ENCODE assay signal across 8 mouse cellular contexts in genomic region chr1:74294733-74295455, GRCm38 (mm10). TPM values are rescaled to one million over a fixed set of nuclear protein-coding genes. Genes with fewer than 3 reads are reported as not detected.
DNase-seq lines count a peak whose midpoint lies in the region; ATAC-seq and TF ChIP-seq lines count a peak whose summit lies in the region.

No protein-coding gene starts in this region.

- no peak overlapping the region; the same call in 1 of the 2 replicates for H3K9ac ChIP-seq in neural tube, embryonic 11.5 days (ENCODE audit: low read length)
- peak overlapping the region; percentile 44; the same call in 1 of the 2 replicates for H3K9ac ChIP-seq in limb, embryonic 14.5 days (ENCODE audit: low read depth, low read length, severe bottlenecking)

- no peaks in the 10 kb centered on the region for H3K9me3 ChIP-seq in neural tube, embryonic 11.5 days (ENCODE audit: control insufficient read depth, low read length)
- no peaks in the 10 kb centered on the region for H3K9me3 ChIP-seq in limb, embryonic 14.5 days (ENCODE audit: control insufficient read depth, low read length)

- no peaks in the 10 kb centered on the region for H3K27me3 ChIP-seq in neural tube, embryonic 11.5 days (ENCODE audit: control insufficient read depth, insufficient read depth, low read length)
- no peaks in the 10 kb centered on the region for H3K27me3 ChIP-seq in limb, embryonic 14.5 days (ENCODE audit: control insufficient read depth, insufficient read depth, low read length)

- peaks cover 9% of the 10 kb centered on the region for H3K4me1 ChIP-seq in neural tube, embryonic 11.5 days (ENCODE audit: control insufficient read depth, insufficient read depth, low read length)
- H3K4me1 ChIP-seq in limb, embryonic 14.5 days (ENCODE audit: control insufficient read depth, insufficient read depth, low read length), result peaks cover 29% of the 10 kb centered on the region

- no peaks in the 10 kb centered on the region for H3K36me3 ChIP-seq in neural tube, embryonic 11.5 days (ENCODE audit: control insufficient read depth, insufficient read depth, low read length)
- H3K36me3 ChIP-seq in limb, embryonic 14.5 days (ENCODE audit: control insufficient read depth, insufficient read depth, low read length), result peaks cover 40% of the 10 kb centered on the region

- 86% methylated on average over 6 of the region's 6 CpGs for WGBS in neural tube, embryonic 11.5 days
- WGBS in limb, embryonic 14.5 days, result 90% methylated on average over 6 of the region's 6 CpGs

- DNase-seq in cerebellum, adult 11-12 months, result peak; percentile 71
- DNase-seq in cerebellum, adult 9-10 months, result no peak
- DNase-seq in neural tube, embryonic 11.5 days (ENCODE audit: low spot score), result no peak
- no peak for DNase-seq in neural tube, embryonic 10.5 days (ENCODE audit: extremely low spot score, low spot score)
- DNase-seq in limb, embryonic 14.5 days (ENCODE audit: low spot score), result no peak
- DNase-seq in right cerebral cortex, adult 18-20 months, result no peak
- no peak for DNase-seq in layer of hippocampus, postnatal 36 days
- no peak for DNase-seq in gastrocnemius, postnatal 10 days

- H3K4me2 ChIP-seq in neural tube, embryonic 11.5 days (ENCODE audit: low read depth), result no peak overlapping the region
- no peak overlapping the region for H3K4me2 ChIP-seq in limb, embryonic 14.5 days (replicated peaks; ENCODE audit: low read depth, low read length, severe bottlenecking)

- H3K4me3 ChIP-seq in neural tube, embryonic 11.5 days (ENCODE audit: low read depth, low read length), result no peak overlapping the region
- no peak overlapping the region for H3K4me3 ChIP-seq in limb, embryonic 14.5 days (replicated peaks; ENCODE audit: low read length)

- peak overlapping the region; percentile 67 for H3K27ac ChIP-seq in neural tube, embryonic 11.5 days (ENCODE audit: low read depth, low read length)
- H3K27ac ChIP-seq in limb, embryonic 14.5 days (replicated peaks; ENCODE audit: low read depth, low read length), result peak overlapping the region; percentile 90

- no peak for TF ChIP-seq POLR2A in limb, embryonic 14.5 days (IDR thresholded peaks at IDR 0.05; ENCODE audit: borderline replicate concordance, extremely low read depth, insufficient read depth, insufficient read length)

- no peak for ATAC-seq in neural tube, embryonic 11.5 days (ENCODE audit: insufficient read depth, low FRiP score, low TSS enrichment)
- ATAC-seq in limb, embryonic 14.5 days (ENCODE audit: low FRiP score, low read depth), result no peak

RNA-seq across cellular contexts. Expression of gene Pnkd, which starts 10.2 kb away (rescaled TPM):
- polyA plus RNA-seq in neural tube, embryonic 11.5 days (2014; fragmentation: Nextera tagmentation; extraction: Ambion mirVana), result 104 and 107 TPM in 2 replicates
- 63.9 and 70.7 TPM in 2 replicates for polyA plus RNA-seq in limb, embryonic 14.5 days (2012; rRNA removed)
- polyA plus RNA-seq in limb, embryonic 14.5 days (2014; fragmentation: Nextera tagmentation; extraction: Ambion mirVana), result 124 and 129 TPM in 2 replicates
- total RNA-seq in layer of hippocampus, postnatal 36 days (2021), result 100 to 1,000 TPM; 168 to 188 TPM
- 10 to 100 TPM; 69.7 to 70.5 TPM for total RNA-seq in gastrocnemius, postnatal 10 days (2021)

RNA-seq across cellular contexts. Expression of gene Aamp, which starts 10.4 kb away (rescaled TPM):
- 195 and 215 TPM in 2 replicates for polyA plus RNA-seq in neural tube, embryonic 11.5 days (2014; fragmentation: Nextera tagmentation; extraction: Ambion mirVana)
- 174 and 181 TPM in 2 replicates for polyA plus RNA-seq in limb, embryonic 14.5 days (2012; rRNA removed)
- polyA plus RNA-seq in limb, embryonic 14.5 days (2014; fragmentation: Nextera tagmentation; extraction: Ambion mirVana), result 228 and 238 TPM in 2 replicates
- 100 to 1,000 TPM; 148 to 159 TPM for total RNA-seq in layer of hippocampus, postnatal 36 days (2021)
- total RNA-seq in gastrocnemius, postnatal 10 days (2021), result 10 to 100 TPM; 90.7 to 94.4 TPM

RNA-seq across cellular contexts. Expression of gene Tmbim1, which starts 10.5 kb away (rescaled TPM):
- 8.3 and 8.5 TPM in 2 replicates for polyA plus RNA-seq in neural tube, embryonic 11.5 days (2014; fragmentation: Nextera tagmentation; extraction: Ambion mirVana)
- polyA plus RNA-seq in limb, embryonic 14.5 days (2012; rRNA removed), result 48.0 and 102 TPM in 2 replicates
- 37.7 and 41.7 TPM in 2 replicates for polyA plus RNA-seq in limb, embryonic 14.5 days (2014; fragmentation: Nextera tagmentation; extraction: Ambion mirVana)
- total RNA-seq in layer of hippocampus, postnatal 36 days (2021), result 10 to 100 TPM; 25.1 to 25.4 TPM
- 10 to 100 TPM; 43.5 to 50.3 TPM for total RNA-seq in gastrocnemius, postnatal 10 days (2021)

RNA-seq across cellular contexts. Expression of gene Gpbar1, which starts 16.5 kb away (rescaled TPM):
- polyA plus RNA-seq in neural tube, embryonic 11.5 days (2014; fragmentation: Nextera tagmentation; extraction: Ambion mirVana), result 0.21 and 0.38 TPM in 2 replicates
- not detected in 2 replicates for polyA plus RNA-seq in limb, embryonic 14.5 days (2012; rRNA removed)
- polyA plus RNA-seq in limb, embryonic 14.5 days (2014; fragmentation: Nextera tagmentation; extraction: Ambion mirVana), result 0.25 and 0.34 TPM in 2 replicates
- total RNA-seq in layer of hippocampus, postnatal 36 days (2021), result not detected
- total RNA-seq in gastrocnemius, postnatal 10 days (2021), result under 1 TPM in 1 of 2 experiments, not detected in 1; 0.25 TPM

RNA-seq across cellular contexts. Expression of gene Arpc2, which starts 59.0 kb away (rescaled TPM):
- 308 and 318 TPM in 2 replicates for polyA plus RNA-seq in neural tube, embryonic 11.5 days (2014; fragmentation: Nextera tagmentation; extraction: Ambion mirVana)
- 193 and 230 TPM in 2 replicates for polyA plus RNA-seq in limb, embryonic 14.5 days (2012; rRNA removed)
- 344 and 345 TPM in 2 replicates for polyA plus RNA-seq in limb, embryonic 14.5 days (2014; fragmentation: Nextera tagmentation; extraction: Ambion mirVana)
- total RNA-seq in layer of hippocampus, postnatal 36 days (2021), result 100 to 1,000 TPM; 394 to 402 TPM
- total RNA-seq in gastrocnemius, postnatal 10 days (2021), result 100 to 1,000 TPM; 104 to 116 TPM
